17 mouse cellular contexts compared by ENCODE assay signal in the genomic region with DNA sequence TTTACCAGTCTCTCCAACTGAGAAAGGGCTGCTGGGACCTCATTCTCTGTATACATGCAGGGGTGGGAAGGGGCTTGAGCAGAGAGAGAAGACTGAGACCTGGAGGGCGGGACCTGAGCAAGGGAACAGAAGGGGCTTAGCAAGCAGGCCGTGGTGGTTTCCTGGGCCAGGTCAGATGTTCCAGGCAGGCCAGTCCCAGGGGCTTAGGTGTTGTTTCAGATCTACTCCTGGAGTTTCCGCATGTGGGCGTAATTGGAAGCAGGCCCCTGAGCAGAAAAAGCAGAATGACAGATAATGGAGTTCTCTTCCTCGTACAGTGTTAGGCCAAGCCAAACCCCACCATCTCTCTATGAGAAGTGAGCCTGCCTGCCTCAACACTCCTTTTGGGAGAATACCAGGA. TPM values are rescaled to one million over a fixed set of nuclear protein-coding genes. Genes with fewer than 3 reads are reported as not detected.
DNase-seq lines count a peak whose midpoint lies in the region; ATAC-seq and TF ChIP-seq lines count a peak whose summit lies in the region.
"Had no signal": no experiment of that assay in that cellular context is flagged by ENCODE, and none has a peak within 500 bp of the region (broad histone marks: within the 10 kb centered on the region; RNA-seq: fewer than 3 reads in every experiment).

No protein-coding gene starts in this region.

- TF ChIP-seq POLR2A in limb, embryonic 14.5 days (IDR thresholded peaks at IDR 0.05; ENCODE audit: borderline replicate concordance, extremely low read depth, insufficient read depth, insufficient read length): no peak

- H3K27ac ChIP-seq in gastrocnemius, adult 2 months: peak overlapping the region; percentile 69
- H3K27ac ChIP-seq in lung, embryonic 16.5 days (ENCODE audit: low read length): peak overlapping the region; percentile 16; the same call in 1 of the 2 replicates
- H3K27ac ChIP-seq in embryonic facial prominence, embryonic 15.5 days (replicated peaks): peak overlapping the region; percentile 61
- H3K27ac ChIP-seq in limb, embryonic 14.5 days (replicated peaks; ENCODE audit: low read depth, low read length): peak overlapping the region; percentile 63

- H3K4me2 ChIP-seq in lung, embryonic 16.5 days (ENCODE audit: low read depth, low read length): no peak overlapping the region
- H3K4me2 ChIP-seq in embryonic facial prominence, embryonic 15.5 days (replicated peaks): peak overlapping the region; percentile 25
- 0 out of 2 replicates have a peak overlapping the region, but pooled peaks have one; percentile 10 for H3K4me2 ChIP-seq in limb, embryonic 14.5 days (replicated peaks; ENCODE audit: low read depth, low read length, severe bottlenecking)
- H3K4me2 ChIP-seq: liver, embryonic 11.5 days had no signal

- no peaks in the 10 kb centered on the region for H3K36me3 ChIP-seq in lung, embryonic 16.5 days (ENCODE audit: control insufficient read depth, insufficient read depth, low read length)
- H3K36me3 ChIP-seq in embryonic facial prominence, embryonic 15.5 days: no peaks in the 10 kb centered on the region
- H3K36me3 ChIP-seq in limb, embryonic 14.5 days (ENCODE audit: control insufficient read depth, insufficient read depth, low read length): no peaks in the 10 kb centered on the region
- H3K36me3 ChIP-seq: G1E had no signal

- 64% methylated on average over 5 of the region's 5 CpGs for WGBS in lung, embryonic 16.5 days
- 30% methylated on average over 5 of the region's 5 CpGs for WGBS in embryonic facial prominence, embryonic 15.5 days
- 34% methylated on average over 5 of the region's 5 CpGs for WGBS in limb, embryonic 14.5 days

- no peaks in the 10 kb centered on the region for H3K9me3 ChIP-seq in lung, embryonic 16.5 days (ENCODE audit: control insufficient read depth, low read length)
- no peaks in the 10 kb centered on the region for H3K9me3 ChIP-seq in embryonic facial prominence, embryonic 15.5 days (replicated peaks)
- H3K9me3 ChIP-seq in limb, embryonic 14.5 days (ENCODE audit: control insufficient read depth, low read length): no peaks in the 10 kb centered on the region
- H3K9me3 ChIP-seq: G1E had no signal

- TF ChIP-seq CTCF in gastrocnemius, adult 2 months (IDR thresholded peaks at IDR 0.05): no peak

- DNase-seq in gastrocnemius, adult 2 months: peak; percentile 48
- DNase-seq in gastrocnemius, postnatal 4 days (ENCODE audit: low spot score in 2 of 2): no peak
- no peak for DNase-seq in lung, postnatal 10 days
- no peak for DNase-seq in limb, embryonic 14.5 days (ENCODE audit: low spot score)
- no peak for DNase-seq in thymus, postnatal 0 days (ENCODE audit: low spot score)
- DNase-seq: B cell, adult 2 months; cerebellum, adult 2 months; kidney, adult 11 months; kidney, postnatal 4 days; thymus, postnatal 14 days had no signal

- H3K9ac ChIP-seq in lung, embryonic 16.5 days (ENCODE audit: low read length): no peak overlapping the region
- no peak overlapping the region for H3K9ac ChIP-seq in embryonic facial prominence, embryonic 15.5 days
- no peak overlapping the region for H3K9ac ChIP-seq in limb, embryonic 14.5 days (ENCODE audit: low read depth, low read length, severe bottlenecking)

- intact Hi-C loops in gastrocnemius, adult 2 months (cut with DNase I): no loop called here

- peaks cover 5% of the 10 kb centered on the region; the same call in 1 of the 2 replicates for H3K4me1 ChIP-seq in lung, embryonic 16.5 days (replicated peaks; ENCODE audit: control insufficient read depth, insufficient read depth, low read length)
- peaks cover 52% of the 10 kb centered on the region for H3K4me1 ChIP-seq in embryonic facial prominence, embryonic 15.5 days
- peaks cover 21% of the 10 kb centered on the region for H3K4me1 ChIP-seq in limb, embryonic 14.5 days (ENCODE audit: control insufficient read depth, insufficient read depth, low read length)

- H3K4me3 ChIP-seq in gastrocnemius, adult 2 months: peak overlapping the region; percentile 36
- H3K4me3 ChIP-seq in lung, embryonic 16.5 days (ENCODE audit: low read length): no peak overlapping the region
- H3K4me3 ChIP-seq in embryonic facial prominence, embryonic 15.5 days (replicated peaks): no peak overlapping the region
- H3K4me3 ChIP-seq in limb, embryonic 14.5 days (replicated peaks; ENCODE audit: low read length): no peak overlapping the region

- ATAC-seq in lung, embryonic 16.5 days (ENCODE audit: low read depth): no peak
- no peak for ATAC-seq in embryonic facial prominence, embryonic 15.5 days (ENCODE audit: insufficient number of reproducible peaks, low FRiP score, low TSS enrichment, low read depth)
- ATAC-seq in limb, embryonic 14.5 days (ENCODE audit: low FRiP score, low read depth): no peak
- no peak for ATAC-seq in activated CD4-positive, CD25-positive, alpha-beta regulatory T cell, adult 4 months
- ATAC-seq: forebrain, embryonic 14.5 days; midbrain, embryonic 16.5 days had no signal

- no peaks in the 10 kb centered on the region for H3K27me3 ChIP-seq in lung, embryonic 16.5 days (ENCODE audit: control insufficient read depth, insufficient read depth, low read depth, low read length)
- no peaks in the 10 kb centered on the region for H3K27me3 ChIP-seq in embryonic facial prominence, embryonic 15.5 days
- no peaks in the 10 kb centered on the region for H3K27me3 ChIP-seq in limb, embryonic 14.5 days (ENCODE audit: control insufficient read depth, insufficient read depth, low read length)

RNA-seq across cellular contexts. Expression of gene Olfml2a, which starts 3.2 kb away (rescaled TPM):
- total RNA-seq in gastrocnemius, adult 2 months (2021): 1 to 10 TPM; 4.2 to 6.6 TPM
- 10 to 100 TPM; 39.3 to 46.4 TPM for total RNA-seq in gastrocnemius, postnatal 4 days (2021)
- 7.5 and 7.7 TPM in 2 replicates for polyA plus RNA-seq in lung, embryonic 16.5 days (2015; fragmentation: Nextera tagmentation; extraction: Ambion mirVana)
- 14.9 and 17.9 TPM in 2 replicates for polyA plus RNA-seq in embryonic facial prominence, embryonic 15.5 days (2015; fragmentation: Nextera tagmentation; extraction: Ambion mirVana)
- polyA plus RNA-seq in limb, embryonic 14.5 days (2012; rRNA removed): 7.6 and 8.1 TPM in 2 replicates
- polyA plus RNA-seq in limb, embryonic 14.5 days (2014; fragmentation: Nextera tagmentation; extraction: Ambion mirVana): 7.8 and 8.9 TPM in 2 replicates
- polyA plus RNA-seq in activated CD4-positive, CD25-positive, alpha-beta regulatory T cell, adult 4 months (2017; shearing (Covaris generic)): under 1 TPM in 1 of 2 experiments, not detected in 1; 0.16 TPM
- 4.7 and 6.9 TPM in 2 replicates for polyA plus RNA-seq in thymus, postnatal 0 days (2015; fragmentation: Nextera tagmentation; extraction: Ambion mirVana)
- polyA plus RNA-seq: G1E had no signal

RNA-seq across cellular contexts. Expression of gene Nr6a1, which starts 7.4 kb away (rescaled TPM):
- total RNA-seq in gastrocnemius, adult 2 months (2021): 1 to 10 TPM; 3.4 to 4.8 TPM
- total RNA-seq in gastrocnemius, postnatal 4 days (2021): 1 to 10 TPM; 1.2 to 3.0 TPM
- 0.60 and 0.79 TPM in 2 replicates for polyA plus RNA-seq in lung, embryonic 16.5 days (2015; fragmentation: Nextera tagmentation; extraction: Ambion mirVana)
- 1.2 and 1.6 TPM in 2 replicates for polyA plus RNA-seq in embryonic facial prominence, embryonic 15.5 days (2015; fragmentation: Nextera tagmentation; extraction: Ambion mirVana)
- 2.4 and 2.7 TPM in 2 replicates for polyA plus RNA-seq in limb, embryonic 14.5 days (2012; rRNA removed)
- polyA plus RNA-seq in limb, embryonic 14.5 days (2014; fragmentation: Nextera tagmentation; extraction: Ambion mirVana): 1.2 and 2.3 TPM in 2 replicates
- under 1 TPM; 0.37 to 0.40 TPM for polyA plus RNA-seq in activated CD4-positive, CD25-positive, alpha-beta regulatory T cell, adult 4 months (2017; shearing (Covaris generic))
- 0.42 and 0.44 TPM in 2 replicates for polyA plus RNA-seq in thymus, postnatal 0 days (2015; fragmentation: Nextera tagmentation; extraction: Ambion mirVana)

Comparison
In these comparisons a context has a peak if more than half of its experiments do, and no peak if none do; other contexts are left out.
1. H3K27ac ChIP-seq: peak in every context shown above with its lines; median percentile 69 in gastrocnemius, adult 2 months; 63 in limb, embryonic 14.5 days; 61 in embryonic facial prominence, embryonic 15.5 days; 16 in lung, embryonic 16.5 days.